Mouse (Mus musculus) myocyte (in vitro differentiated cells): Measurements from ENCODE around the gene Scfd2. TPM values are rescaled to one million over a fixed set of nuclear protein-coding genes. Genes with fewer than 3 reads are reported as not detected.

Source experiments
- H3K27me3 ChIP-seq: one replicate; pipeline ENCODE4 v1.6.1; 2011; ENCODE audit not compliant: control insufficient read depth, insufficient read depth, insufficient read length
- H3K36me3 ChIP-seq: one replicate; pipeline ENCODE4 v1.6.1; 2011; ENCODE audit not compliant: control insufficient read depth, insufficient read depth
- H3K4me2 ChIP-seq: one replicate; pipeline ENCODE4 v1.6.1; 2011; ENCODE audit warnings: low read depth, control low read depth
- H3K4me3 ChIP-seq: one replicate; pipeline ENCODE4 v1.5.1; 2011; ENCODE audit warnings: mild to moderate bottlenecking, control low read depth, moderate library complexity
- H3K79me2 ChIP-seq: one replicate; pipeline ENCODE4 v1.6.1; 2011; ENCODE audit not compliant: control insufficient read depth, insufficient read depth
- H3ac ChIP-seq: one replicate; pipeline ENCODE4 v1.6.1; 2011; ENCODE audit not compliant: control insufficient read depth, insufficient read length
- CEBPB ChIP-seq: IDR thresholded peaks from 2 replicates; pipeline ENCODE4 v1.6.1; 2011; ENCODE audit warnings: mild to moderate bottlenecking, moderate library complexity; ENCODE audit not compliant: poor library complexity, insufficient read depth, severe bottlenecking
- E2F4 ChIP-seq: IDR thresholded peaks from one replicate; pipeline ENCODE4 v1.6.1; 2011; ENCODE audit warnings: mild to moderate bottlenecking, control low read depth, moderate library complexity; ENCODE audit not compliant: insufficient read depth
- MAX ChIP-seq: IDR thresholded peaks from one replicate; pipeline ENCODE4 v1.6.1; 2011; ENCODE audit warnings: low read depth, mild to moderate bottlenecking, control low read depth
- MYOD1 ChIP-seq, 3 experiments: IDR thresholded peaks; one replicate each; pipeline ENCODE4 v1.6.1; 2011; ENCODE audit warnings: control low read depth in 2 of 3, low read depth in 2 of 3, mild to moderate bottlenecking in 2 of 3, moderate library complexity in 1 of 3; ENCODE audit not compliant: insufficient read length in 2 of 3, control insufficient read depth in 1 of 3
- MYOG ChIP-seq, 3 experiments: IDR thresholded peaks; one replicate each; pipeline ENCODE4 v1.6.1; 2011; ENCODE audit warnings: control low read depth in 2 of 3, low read depth in 2 of 3, mild to moderate bottlenecking in 2 of 3; ENCODE audit not compliant: insufficient read length in 2 of 3, control insufficient read depth in 1 of 3, insufficient read depth in 1 of 3
- POLR2A ChIP-seq: IDR thresholded peaks from one replicate; pipeline ENCODE4 v1.6.1; 2011; ENCODE audit warnings: low read depth, mild to moderate bottlenecking, control low read depth, moderate library complexity; ENCODE audit not compliant: insufficient read length
- POLR2AphosphoS2 ChIP-seq: IDR thresholded peaks from one replicate; pipeline ENCODE4 v1.6.1; 2011; ENCODE audit warnings: low read depth, control low read depth; ENCODE audit not compliant: insufficient read length
- REST ChIP-seq: IDR thresholded peaks from one replicate; pipeline ENCODE4 v1.6.1; 2011; ENCODE audit warnings: mild to moderate bottlenecking, control low read depth, moderate library complexity; ENCODE audit not compliant: insufficient read depth, insufficient read length
- SRF ChIP-seq: IDR thresholded peaks from one replicate; pipeline ENCODE4 v1.6.1; 2011; ENCODE audit warnings: low read depth; ENCODE audit not compliant: control insufficient read depth, insufficient read length
- TCF12 ChIP-seq: IDR thresholded peaks from one replicate; pipeline ENCODE4 v1.6.1; 2011; ENCODE audit warnings: mild to moderate bottlenecking, control low read depth; ENCODE audit not compliant: poor library complexity, insufficient read depth, severe bottlenecking
- TCF3 ChIP-seq: IDR thresholded peaks from one replicate; pipeline ENCODE4 v1.6.1; 2011; ENCODE audit warnings: low read depth, control low read depth; ENCODE audit not compliant: insufficient read length
- USF1 ChIP-seq: IDR thresholded peaks from one replicate; pipeline ENCODE4 v1.6.1; 2011; ENCODE audit warnings: low read depth, mild to moderate bottlenecking, control low read depth, moderate library complexity
- polyA plus RNA-seq: library from polyadenylated mRNA; unstranded; fragments of >200 nt; fragmentation: generic; extraction: Trizol; gene quantifications from one replicate; pipeline ENCODE4 v1.2.1, GENCODE M21; 2012; ENCODE audit warnings: missing spikeins

Scfd2 gene
- polyA plus RNA-seq, 1 experiment: 7.8 TPM

- Histone ChIP-seq H3K79me2 (no peaks in the 10 kb centered on the region), H3K4me2 (no peak overlapping the region), H3K36me3 (no peaks in the 10 kb centered on the region), H3K27me3 (no peaks in the 10 kb centered on the region), H3ac (no peak overlapping the region), H3K4me3 (no peak overlapping the region)
- no peak for TF ChIP-seq POLR2A
- TF ChIP-seq TCF12: no peak
- no peak for TF ChIP-seq TCF3
- TF ChIP-seq MYOG (IDR thresholded peaks at IDR 0.05; ENCODE audit: control insufficient read depth in 1 of 3, insufficient read depth in 1 of 3, insufficient read length in 2 of 3, low read depth in 2 of 3): no peak
- no peak for TF ChIP-seq MYOD1 (IDR thresholded peaks at IDR 0.05; ENCODE audit: control insufficient read depth in 1 of 3, insufficient read length in 2 of 3, low read depth in 2 of 3)
- TF ChIP-seq E2F4: no peak
- TF ChIP-seq CEBPB: no peak
- TF ChIP-seq MAX: no peak
- TF ChIP-seq USF1: no peak
- TF ChIP-seq POLR2AphosphoS2: no peak
- TF ChIP-seq REST: no peak
- TF ChIP-seq SRF: no peak
Observed at GRCm38 (mm10) chr5:74204465-74204864, 327.1 kb downstream of the Scfd2 start.

GRCm38 (mm10) chr5:74202515-74202914 is 329.0 kb downstream of the Scfd2 start:
- H3K36me3 ChIP-seq: no peaks in the 10 kb centered on the region
- no peak for TF ChIP-seq MAX
- TF ChIP-seq CEBPB: no peak
- no peak for TF ChIP-seq TCF12
- TF ChIP-seq USF1: no peak
- TF ChIP-seq REST: no peak
- TF ChIP-seq E2F4: no peak
- no peak for TF ChIP-seq MYOD1 (IDR thresholded peaks at IDR 0.05; ENCODE audit: control insufficient read depth in 1 of 3, insufficient read length in 2 of 3, low read depth in 2 of 3)
- no peak for TF ChIP-seq MYOG (IDR thresholded peaks at IDR 0.05; ENCODE audit: control insufficient read depth in 1 of 3, insufficient read depth in 1 of 3, insufficient read length in 2 of 3, low read depth in 2 of 3)
- TF ChIP-seq POLR2AphosphoS2: no peak
- TF ChIP-seq TCF3: no peak
- TF ChIP-seq SRF: no peak
- TF ChIP-seq POLR2A: no peak
- H3ac ChIP-seq: no peak overlapping the region
- H3K79me2 ChIP-seq: no peaks in the 10 kb centered on the region
- no peaks in the 10 kb centered on the region for H3K27me3 ChIP-seq
- no peak overlapping the region for H3K4me3 ChIP-seq
- no peak overlapping the region for H3K4me2 ChIP-seq

- TF ChIP-seq TCF12 (no peak), REST (no peak), SRF (no peak), MYOG (IDR thresholded peaks at IDR 0.05; ENCODE audit: control insufficient read depth in 1 of 3, insufficient read depth in 1 of 3, insufficient read length in 2 of 3, low read depth in 2 of 3) (no peak), USF1 (no peak), POLR2AphosphoS2 (no peak), MAX (no peak), POLR2A (no peak), TCF3 (no peak), E2F4 (no peak), CEBPB (no peak)
- H3K4me3 ChIP-seq: no peak overlapping the region
- H3ac ChIP-seq: no peak overlapping the region
- no peak overlapping the region for H3K4me2 ChIP-seq
- H3K79me2 ChIP-seq: no peaks in the 10 kb centered on the region
- no peaks in the 10 kb centered on the region for H3K36me3 ChIP-seq
- H3K27me3 ChIP-seq: no peaks in the 10 kb centered on the region
Observed at GRCm38 (mm10) chr5:74201570-74202357, 329.8 kb downstream of the Scfd2 start.

- TF ChIP-seq E2F4 (no peak), MYOG (IDR thresholded peaks at IDR 0.05; ENCODE audit: control insufficient read depth in 1 of 3, insufficient read depth in 1 of 3, insufficient read length in 2 of 3, low read depth in 2 of 3) (no peak), POLR2A (no peak), USF1 (no peak), REST (no peak), MAX (no peak), CEBPB (no peak), TCF12 (no peak), SRF (no peak), TCF3 (no peak), POLR2AphosphoS2 (no peak), MYOD1 (IDR thresholded peaks at IDR 0.05; ENCODE audit: control insufficient read depth in 1 of 3, insufficient read length in 2 of 3, low read depth in 2 of 3) (no peak)
- H3K36me3 ChIP-seq: no peaks in the 10 kb centered on the region
- no peaks in the 10 kb centered on the region for H3K27me3 ChIP-seq
- no peak overlapping the region for H3K4me3 ChIP-seq
- H3K79me2 ChIP-seq: no peaks in the 10 kb centered on the region
- H3K4me2 ChIP-seq: no peak overlapping the region
- H3ac ChIP-seq: no peak overlapping the region
Observed at GRCm38 (mm10) chr5:74200481-74200880, 331.1 kb downstream of the Scfd2 start.
